Mouse (Mus musculus): ENCODE results near the gene Adig.

DNA sequence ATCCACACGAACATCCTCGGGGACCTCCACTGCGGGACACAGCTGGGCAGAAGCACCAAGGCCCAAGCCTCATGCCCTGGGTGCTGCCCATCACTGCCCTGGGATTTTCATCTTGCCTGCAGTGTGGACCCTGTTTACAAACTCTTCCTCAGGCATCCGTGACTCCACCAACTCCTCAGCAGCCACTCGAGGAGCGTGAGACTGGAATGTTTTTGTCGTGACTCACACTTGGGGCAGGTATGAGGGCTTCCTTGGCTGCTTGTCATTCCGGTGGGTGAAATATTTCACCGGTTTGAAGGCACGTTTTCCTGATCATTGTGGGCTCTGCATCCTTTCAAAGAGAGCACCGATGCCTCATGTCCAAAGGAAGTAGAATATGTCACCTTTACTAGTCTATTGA lies 16.7 kb downstream of the Adig start:
- no peak for TF ChIP-seq CTCF (IDR thresholded peaks at IDR 0.05)
- TF ChIP-seq EP300 (IDR thresholded peaks at IDR 0.05): peak; percentile 83
